Mouse (Mus musculus) ES-Bruce4 (cell line): ENCODE measurements at regions not wholly inside any gene's neighbourhood (a gene's known extent, or its start where the extent isn't known, plus 50 kb on each side); places are given as distances from the start of the nearest gene placed in this dataset.

Experiments
- CTCF ChIP-seq: IDR thresholded peaks from one replicate; pipeline ENCODE4 v1.8.1; 2011; ENCODE audit warnings: low read depth, low read length
- EP300 ChIP-seq: IDR thresholded peaks from 2 replicates; pipeline ENCODE4 v1.6.1; 2011; ENCODE audit warnings: low read depth, low read length; ENCODE audit not compliant: insufficient read depth
- POLR2A ChIP-seq: IDR thresholded peaks from one replicate; pipeline ENCODE4 v1.8.1; 2011; ENCODE audit warnings: low read length; ENCODE audit not compliant: insufficient read depth

DNA sequence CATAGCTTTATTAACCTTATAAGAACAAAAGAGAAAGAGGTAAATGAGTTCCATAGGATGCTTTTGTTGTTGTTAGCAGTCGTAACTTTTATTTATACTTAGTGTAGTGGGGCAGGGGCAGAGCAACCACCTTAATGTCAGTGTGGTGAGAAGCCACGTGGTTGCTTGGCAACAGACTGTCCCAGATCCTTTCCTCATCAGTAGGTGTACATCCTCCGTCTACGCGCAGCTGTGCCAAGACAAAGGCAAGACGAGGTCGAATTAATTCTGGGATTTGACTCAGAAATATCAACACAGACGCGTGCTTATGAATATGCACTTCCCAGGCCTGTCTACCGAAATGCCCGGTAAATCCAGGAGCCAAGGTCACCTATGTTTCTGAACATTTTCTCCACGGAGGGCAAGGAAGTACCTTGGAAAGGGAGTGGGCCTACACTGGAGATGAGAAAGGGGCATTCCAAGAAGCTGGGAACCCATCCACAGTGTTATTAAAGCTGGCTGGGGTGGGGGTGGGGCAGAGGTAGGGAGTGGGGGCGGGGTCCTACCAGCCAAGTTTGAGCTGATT, 58.4 kb upstream of the Iqsec3 start:
- no peak for TF ChIP-seq POLR2A
- no peak for TF ChIP-seq CTCF
- TF ChIP-seq EP300: no peak
